Mouse (Mus musculus): ENCODE results near the gene Tctn1. TPM values are rescaled to one million over a fixed set of nuclear protein-coding genes. Genes with fewer than 3 reads are reported as not detected.

The Tctn1 gene
- 5.1 and 5.3 TPM in 2 replicates for polyA plus RNA-seq (2015; fragmentation: Nextera tagmentation; extraction: Ambion mirVana)

GRCm38 (mm10) chr5:122263933-122264905 lies at the start of gene Tctn1:
TSS of gene Tctn1 (minus strand) at chr5:122264460.
- Histone ChIP-seq H3K9ac (peak within 1 kb of the TSS; percentile 76), H3K4me2 (peak within 1 kb of the TSS; percentile 72), H3K4me1 (replicated peaks) (peaks cover 23% of the 10 kb centered on the region), H3K27ac (replicated peaks) (peak within 1 kb of the TSS; percentile 76), H3K36me3 (peaks cover 2% of the 10 kb centered on the region; the same call in 1 of the 2 replicates), H3K9me3 (no peaks in the 10 kb centered on the region), H3K27me3 (no peaks in the 10 kb centered on the region), H3K4me3 (peak within 1 kb of the TSS; percentile 80)
- 2% methylated on average over 49 of the region's 49 CpGs for WGBS
- ATAC-seq (ENCODE audit: low FRiP score, low read depth): peak; percentile 98

- Histone ChIP-seq H3K36me3 (peaks cover 7% of the 10 kb centered on the region; the same call in 1 of the 2 replicates), H3K27ac (replicated peaks) (no peak overlapping the region)
- ATAC-seq (ENCODE audit: low FRiP score, low read depth): no peak
Measured at GRCm38 (mm10) chr5:122312942-122313684, 48.9 kb upstream of the Tctn1 start.

GRCm38 (mm10) chr5:122312346-122312745 lies 48.1 kb upstream of the Tctn1 start:
- H3K27ac ChIP-seq (replicated peaks): no peak overlapping the region
- H3K4me3 ChIP-seq: no peak overlapping the region
- H3K36me3 ChIP-seq: peaks cover 7% of the 10 kb centered on the region; the same call in 1 of the 2 replicates
- H3K4me2 ChIP-seq: no peak overlapping the region
- H3K27me3 ChIP-seq: no peaks in the 10 kb centered on the region
- no peak for ATAC-seq (ENCODE audit: low FRiP score, low read depth)
- H3K4me1 ChIP-seq (replicated peaks): peaks cover 5% of the 10 kb centered on the region; the same call in 1 of the 2 replicates
- no peak overlapping the region for H3K9ac ChIP-seq
- H3K9me3 ChIP-seq: no peaks in the 10 kb centered on the region
- 72% methylated on average over 4 of the region's 4 CpGs for WGBS

More at GRCm38 (mm10) chr5:122312942-122313684, 48.9 kb upstream of the Tctn1 start:
- Histone ChIP-seq H3K9me3 (no peaks in the 10 kb centered on the region), H3K4me1 (replicated peaks) (peaks cover 5% of the 10 kb centered on the region; the same call in 1 of the 2 replicates), H3K9ac (no peak overlapping the region), H3K4me2 (no peak overlapping the region), H3K27me3 (no peaks in the 10 kb centered on the region), H3K4me3 (no peak overlapping the region)
- 86% methylated on average over 17 of the region's 17 CpGs for WGBS

- WGBS: 55% methylated on average over 7 of the region's 7 CpGs
- no peaks in the 10 kb centered on the region for H3K27me3 ChIP-seq
- H3K4me3 ChIP-seq: no peak overlapping the region
- H3K9ac ChIP-seq: no peak overlapping the region
- H3K9me3 ChIP-seq: no peaks in the 10 kb centered on the region
- peaks cover 7% of the 10 kb centered on the region; the same call in 1 of the 2 replicates for H3K36me3 ChIP-seq
- ATAC-seq (ENCODE audit: low FRiP score, low read depth): no peak
- no peak overlapping the region for H3K27ac ChIP-seq (replicated peaks)
- H3K4me2 ChIP-seq: no peak overlapping the region
- H3K4me1 ChIP-seq (replicated peaks): peaks cover 5% of the 10 kb centered on the region; the same call in 1 of the 2 replicates
Measured at GRCm38 (mm10) chr5:122311692-122312091, 47.4 kb upstream of the Tctn1 start.

GRCm38 (mm10) chr5:122310699-122311098 lies 46.4 kb upstream of the Tctn1 start:
- no peak for ATAC-seq (ENCODE audit: low FRiP score, low read depth)

GRCm38 (mm10) chr5:122306536-122306935 lies 42.3 kb upstream of the Tctn1 start:
- Histone ChIP-seq H3K27me3 (no peaks in the 10 kb centered on the region), H3K4me1 (replicated peaks) (peaks cover 28% of the 10 kb centered on the region), H3K9me3 (no peaks in the 10 kb centered on the region), H3K4me2 (no peak overlapping the region), H3K36me3 (peaks cover 7% of the 10 kb centered on the region; the same call in 1 of the 2 replicates), H3K4me3 (no peak overlapping the region), H3K27ac (replicated peaks) (no peak overlapping the region), H3K9ac (no peak overlapping the region)
- ATAC-seq (ENCODE audit: low FRiP score, low read depth): no peak
- 88% methylated on average over 3 of the region's 3 CpGs for WGBS

More at GRCm38 (mm10) chr5:122310699-122311098, 46.4 kb upstream of the Tctn1 start:
- 87% methylated on average over 8 of the region's 8 CpGs for whole genome bisulfite sequencing
- no peaks in the 10 kb centered on the region for H3K9me3 ChIP-seq
- no peak overlapping the region for H3K4me2 ChIP-seq
- H3K4me3 ChIP-seq: no peak overlapping the region
- peaks cover 5% of the 10 kb centered on the region; the same call in 1 of the 2 replicates for H3K4me1 ChIP-seq (replicated peaks)
- H3K36me3 ChIP-seq: peaks cover 7% of the 10 kb centered on the region; the same call in 1 of the 2 replicates
- no peak overlapping the region for H3K9ac ChIP-seq
- H3K27me3 ChIP-seq: no peaks in the 10 kb centered on the region
- no peak overlapping the region for H3K27ac ChIP-seq (replicated peaks)

GRCm38 (mm10) chr5:122305472-122305871 lies 41.2 kb upstream of the Tctn1 start:
- Histone ChIP-seq H3K4me3 (no peak overlapping the region), H3K27me3 (no peaks in the 10 kb centered on the region), H3K4me2 (no peak overlapping the region), H3K4me1 (replicated peaks) (peaks cover 28% of the 10 kb centered on the region), H3K9ac (no peak overlapping the region), H3K27ac (replicated peaks) (no peak overlapping the region), H3K9me3 (no peaks in the 10 kb centered on the region), H3K36me3 (peaks cover 7% of the 10 kb centered on the region; the same call in 1 of the 2 replicates)
- 88% methylated on average over 7 of the region's 7 CpGs for WGBS
- ATAC-seq (ENCODE audit: low FRiP score, low read depth): no peak

- no peak overlapping the region for H3K9ac ChIP-seq
- H3K9me3 ChIP-seq: no peaks in the 10 kb centered on the region
- H3K36me3 ChIP-seq: peaks cover 6% of the 10 kb centered on the region; the same call in 1 of the 2 replicates
- peaks cover 30% of the 10 kb centered on the region for H3K4me1 ChIP-seq (replicated peaks)
- no peak overlapping the region for H3K27ac ChIP-seq (replicated peaks)
- no peaks in the 10 kb centered on the region for H3K27me3 ChIP-seq
- no peak overlapping the region for H3K4me2 ChIP-seq
- H3K4me3 ChIP-seq: no peak overlapping the region
- WGBS: 77% methylated on average over 6 of the region's 6 CpGs
- no peak for ATAC-seq (ENCODE audit: low FRiP score, low read depth)
Measured at GRCm38 (mm10) chr5:122304541-122304940, 40.3 kb upstream of the Tctn1 start.

GRCm38 (mm10) chr5:122303937-122304336 lies 39.7 kb upstream of the Tctn1 start:
- Histone ChIP-seq H3K27me3 (no peaks in the 10 kb centered on the region), H3K4me1 (replicated peaks) (peaks cover 30% of the 10 kb centered on the region), H3K4me2 (no peak overlapping the region), H3K36me3 (peaks cover 3% of the 10 kb centered on the region; the same call in 1 of the 2 replicates), H3K27ac (replicated peaks) (no peak overlapping the region), H3K9me3 (no peaks in the 10 kb centered on the region), H3K4me3 (no peak overlapping the region), H3K9ac (no peak overlapping the region)
- ATAC-seq (ENCODE audit: low FRiP score, low read depth): no peak
- WGBS: 88% methylated on average over 7 of the region's 7 CpGs

GRCm38 (mm10) chr5:122302810-122303745 lies 38.8 kb upstream of the Tctn1 start:
- Histone ChIP-seq H3K27me3 (no peaks in the 10 kb centered on the region), H3K9ac (no peak overlapping the region)
- ATAC-seq (ENCODE audit: low FRiP score, low read depth): no peak

GRCm38 (mm10) chr5:122300071-122300518 lies 35.8 kb upstream of the Tctn1 start:
- no peak for ATAC-seq (ENCODE audit: low FRiP score, low read depth)
- no peak overlapping the region for H3K9ac ChIP-seq
- H3K4me1 ChIP-seq (replicated peaks): peaks cover 36% of the 10 kb centered on the region
- no peak overlapping the region for H3K4me3 ChIP-seq
- H3K27ac ChIP-seq (replicated peaks): no peak overlapping the region
- no peak overlapping the region for H3K4me2 ChIP-seq
- no peaks in the 10 kb centered on the region for H3K9me3 ChIP-seq
- no peaks in the 10 kb centered on the region for H3K27me3 ChIP-seq
- WGBS: 82% methylated on average over 6 of the region's 6 CpGs
- no peaks in the 10 kb centered on the region for H3K36me3 ChIP-seq

More at GRCm38 (mm10) chr5:122302810-122303745, 38.8 kb upstream of the Tctn1 start:
- 76% methylated on average over 17 of the region's 17 CpGs for WGBS
- no peak overlapping the region for H3K4me2 ChIP-seq
- H3K4me1 ChIP-seq (replicated peaks): peaks cover 30% of the 10 kb centered on the region
- no peak overlapping the region for H3K4me3 ChIP-seq
- H3K36me3 ChIP-seq: no peaks in the 10 kb centered on the region
- H3K9me3 ChIP-seq: no peaks in the 10 kb centered on the region
- no peak overlapping the region for H3K27ac ChIP-seq (replicated peaks)
